Mouse (Mus musculus) cortical plate, adult 2 months (tissue): ENCODE measurements around the gene Gm44973.

Experiments used
- CTCF ChIP-seq: fragments of 200-500 bp; IDR thresholded peaks from 2 replicates; pipeline ENCODE4 v1.5.1; 2011; ENCODE audit warnings: mild to moderate bottlenecking, control low read depth, low read length; ENCODE audit not compliant: insufficient read depth; ENCODE audit errors: extremely low read depth
- POLR2A ChIP-seq: fragments of 200-500 bp; IDR thresholded peaks from 2 replicates; pipeline ENCODE4 v1.6.1; 2011; ENCODE audit warnings: mild to moderate bottlenecking, low read length, control low read depth; ENCODE audit not compliant: insufficient read depth; ENCODE audit errors: extremely low read depth

- TF ChIP-seq CTCF (no peak), POLR2A (no peak)
Observed at GRCm38 (mm10) chr7:5030554-5031275, 15.4 kb downstream of the Gm44973 start.
